Mouse (Mus musculus) heart, adult 2 months (tissue): ENCODE data around the gene Gm21964.

Source experiments
- CTCF ChIP-seq: fragments of 200-600 bp; IDR thresholded peaks from 2 replicates; pipeline ENCODE4 v1.8.1; 2022; ENCODE audit warnings: antibody characterized with exemption, mild to moderate bottlenecking, moderate library complexity
- POLR2A ChIP-seq: fragments of 200-500 bp; IDR thresholded peaks from 2 replicates; pipeline ENCODE4 v1.6.1; 2011; ENCODE audit warnings: mild to moderate bottlenecking, low read depth, low read length, control low read depth; ENCODE audit not compliant: insufficient read depth

DNA sequence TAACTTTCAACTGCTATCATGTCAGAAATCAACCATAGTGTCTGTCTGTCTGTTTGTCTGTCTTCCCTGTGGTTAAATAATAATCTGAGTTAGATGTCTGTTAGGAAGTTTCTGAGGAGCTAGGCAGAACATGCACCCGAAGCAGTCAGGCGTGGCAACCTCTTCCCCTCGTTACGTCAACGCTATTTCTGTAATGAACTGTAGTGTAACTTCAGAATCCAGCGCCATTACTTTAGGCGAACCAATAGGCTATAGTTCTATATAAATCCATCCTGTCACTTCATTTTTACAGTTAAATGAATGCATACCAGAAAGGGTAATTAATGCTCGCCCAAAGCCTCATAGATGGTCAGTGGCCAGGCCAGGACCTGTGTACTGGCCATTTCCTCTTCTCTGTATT is 26.5 kb upstream of the Gm21964 start:
- TF ChIP-seq CTCF: no peak
- no peak for TF ChIP-seq POLR2A
